ENCODE assay signal across 27 mouse cellular contexts in the genomic region with DNA sequence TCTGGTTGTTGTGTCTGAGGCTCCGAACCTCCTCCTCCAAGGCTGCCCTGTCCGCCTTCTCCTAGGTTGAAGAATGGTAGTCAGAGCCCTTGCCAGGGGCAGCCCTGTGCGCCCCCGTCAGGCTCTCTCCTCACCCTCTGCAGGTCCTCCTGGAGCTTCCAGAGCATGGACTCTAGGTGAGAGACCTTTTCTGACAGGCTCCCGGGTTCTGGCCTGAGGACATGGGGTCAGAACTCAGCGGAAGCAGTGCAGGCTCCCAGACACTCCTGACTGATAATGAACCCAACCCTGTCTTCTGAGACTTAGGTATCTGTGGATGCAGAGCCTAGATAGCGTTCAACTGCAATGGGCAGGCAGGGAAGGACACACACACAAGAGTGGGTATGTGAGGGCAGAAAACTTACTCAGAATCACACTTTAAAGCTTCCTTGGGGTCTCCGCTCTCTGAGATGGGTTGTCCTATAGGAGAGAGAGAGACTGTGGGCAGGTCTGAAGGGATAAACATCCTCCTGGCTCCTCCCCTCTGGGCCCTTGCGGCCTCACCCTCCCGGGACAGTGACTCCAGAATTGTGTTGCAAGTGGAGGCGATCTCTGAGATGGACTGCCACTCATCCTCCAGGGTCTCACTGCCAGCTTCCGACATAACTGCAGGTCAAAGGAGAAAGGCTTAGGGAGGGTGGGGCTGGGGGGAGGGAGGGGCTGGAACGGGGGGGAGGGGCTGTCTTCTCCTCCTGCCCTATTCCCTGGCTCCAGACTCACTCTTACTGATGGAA. TPM values are rescaled to one million over a fixed set of nuclear protein-coding genes. Genes with fewer than 3 reads are reported as not detected.
A peak's percentile ranks its signal among the peaks of the same experiment; 100 is the strongest.
DNase-seq lines count a peak whose midpoint lies in the region; ATAC-seq and TF ChIP-seq lines count a peak whose summit lies in the region.
"Had no signal": no experiment of that assay in that cellular context is flagged by ENCODE, and none has a peak within 500 bp of the region (broad histone marks: within the 10 kb centered on the region; RNA-seq: fewer than 3 reads in every experiment).

No protein-coding gene starts in this region.

- no peak overlapping the region for H3K9ac ChIP-seq in liver, embryonic 12.5 days
- no peak overlapping the region for H3K9ac ChIP-seq in liver, embryonic 15.5 days
- H3K9ac ChIP-seq: embryonic facial prominence, embryonic 12.5 days; hindbrain, embryonic 14.5 days; lung, embryonic 14.5 days; midbrain, embryonic 13.5 days had no signal

- peak; percentile 48 for ATAC-seq in liver, embryonic 12.5 days
- no peak for ATAC-seq in liver, embryonic 15.5 days (ENCODE audit: insufficient read depth)
- ATAC-seq: forebrain, embryonic 14.5 days; inflammation-experienced regulatory T-cells, adult 6 months; midbrain, embryonic 13.5 days had no signal

- DNase-seq in gastrocnemius, adult 2 months = peak; percentile 22
- no peak for DNase-seq in gastrocnemius, postnatal 4 days (ENCODE audit: low spot score in 2 of 2)
- DNase-seq in liver = no peak
- no peak for DNase-seq in embryonic facial prominence, embryonic 10.5 days (ENCODE audit: low spot score)
- no peak for DNase-seq in cerebellum, adult 9-11 months
- DNase-seq in embryo, embryonic 11 days = no peak
- DNase-seq: adrenal gland, postnatal 25 days; cerebellum, adult 18-20 months; cerebellum, postnatal 14 days; heart, postnatal 4 days; kidney, adult 11 months; kidney, postnatal 14 days; layer of hippocampus, adult 9-11 months; lung, embryonic 14.5 days; lung, postnatal 36 days; right cerebral cortex, postnatal 25 days; spleen, adult 18-20 months; thymus, postnatal 14 days had no signal

- no peak for TF ChIP-seq CTCF in gastrocnemius, adult 2 months (IDR thresholded peaks at IDR 0.05)

- whole genome bisulfite sequencing in liver, embryonic 12.5 days (ENCODE audit: insufficient replicate concordance) = 66% methylated on average over 13 of the region's 13 CpGs
- WGBS in embryonic facial prominence, embryonic 10.5 days = 60% methylated on average over 13 of the region's 13 CpGs
- 63% methylated on average over 13 of the region's 13 CpGs for WGBS in liver, embryonic 15.5 days (ENCODE audit: insufficient replicate concordance)

- H3K27ac ChIP-seq in gastrocnemius, adult 2 months = peak overlapping the region; percentile 28
- peak overlapping the region; percentile 49; the same call in 1 of the 2 replicates for H3K27ac ChIP-seq in liver, embryonic 12.5 days
- no peak overlapping the region for H3K27ac ChIP-seq in embryonic facial prominence, embryonic 10.5 days (replicated peaks)
- H3K27ac ChIP-seq in liver, embryonic 15.5 days (replicated peaks) = peak overlapping the region; percentile 19
- H3K27ac ChIP-seq: embryonic facial prominence, embryonic 12.5 days; hindbrain, embryonic 14.5 days; midbrain, embryonic 13.5 days had no signal

- H3K27me3 ChIP-seq in liver, embryonic 12.5 days (replicated peaks) = no peaks in the 10 kb centered on the region
- peaks cover 55% of the 10 kb centered on the region for H3K27me3 ChIP-seq in embryonic facial prominence, embryonic 10.5 days (replicated peaks; ENCODE audit: low read depth, poor library complexity, severe bottlenecking)
- no peaks in the 10 kb centered on the region for H3K27me3 ChIP-seq in liver, embryonic 15.5 days
- H3K27me3 ChIP-seq: CH12.LX had no signal

- peak overlapping the region; percentile 14 for H3K4me2 ChIP-seq in liver, embryonic 12.5 days
- H3K4me2 ChIP-seq in liver, embryonic 15.5 days = no peak overlapping the region
- H3K4me2 ChIP-seq: embryonic facial prominence, embryonic 12.5 days; heart, embryonic 11.5 days; hindbrain, embryonic 14.5 days; lung, embryonic 14.5 days; midbrain, embryonic 13.5 days had no signal

- no peak overlapping the region for H3K4me3 ChIP-seq in gastrocnemius, adult 2 months
- H3K4me3 ChIP-seq in liver, embryonic 12.5 days = no peak overlapping the region
- peak overlapping the region; percentile 9; the same call in 1 of the 2 replicates for H3K4me3 ChIP-seq in embryonic facial prominence, embryonic 10.5 days
- H3K4me3 ChIP-seq in liver, embryonic 15.5 days (replicated peaks) = no peak overlapping the region
- H3K4me3 ChIP-seq: embryonic facial prominence, embryonic 12.5 days; midbrain, embryonic 13.5 days had no signal

- peaks cover 84% of the 10 kb centered on the region for H3K36me3 ChIP-seq in liver, embryonic 12.5 days
- H3K36me3 ChIP-seq in embryonic facial prominence, embryonic 10.5 days (replicated peaks) = peaks cover 71% of the 10 kb centered on the region
- peaks cover 77% of the 10 kb centered on the region for H3K36me3 ChIP-seq in liver, embryonic 15.5 days (replicated peaks)

- H3K9me3 ChIP-seq in liver, embryonic 12.5 days (replicated peaks) = no peaks in the 10 kb centered on the region
- H3K9me3 ChIP-seq in embryonic facial prominence, embryonic 10.5 days = no peaks in the 10 kb centered on the region
- H3K9me3 ChIP-seq in liver, embryonic 15.5 days (replicated peaks) = no peaks in the 10 kb centered on the region
- H3K9me3 ChIP-seq: embryonic facial prominence, embryonic 12.5 days; midbrain, embryonic 13.5 days had no signal

- peaks cover 56% of the 10 kb centered on the region for H3K4me1 ChIP-seq in liver, embryonic 12.5 days
- H3K4me1 ChIP-seq in embryonic facial prominence, embryonic 10.5 days = peaks cover 54% of the 10 kb centered on the region
- peaks cover 57% of the 10 kb centered on the region for H3K4me1 ChIP-seq in liver, embryonic 15.5 days (replicated peaks)

- intact Hi-C loops in gastrocnemius, adult 2 months (cut with DNase I) = no loop called here

RNA-seq across cellular contexts. Expression of gene Sipa1, which starts 11.8 kb away (rescaled TPM):
- 10 to 100 TPM in 1 of 2 experiments, 1 to 10 TPM in 1; 10.0 to 11.0 TPM for total RNA-seq in gastrocnemius, adult 2 months (2021)
- 10 to 100 TPM; 47.7 to 52.2 TPM for total RNA-seq in gastrocnemius, postnatal 4 days (2021)
- 41.4 and 41.8 TPM in 2 replicates for polyA plus RNA-seq in liver, embryonic 12.5 days (2016; fragmentation: Nextera tagmentation; extraction: Ambion mirVana)
- polyA plus RNA-seq in embryonic facial prominence, embryonic 10.5 days (2016; fragmentation: Nextera tagmentation; extraction: Ambion mirVana) = 28.7 and 31.2 TPM in 2 replicates
- 28.2 and 32.5 TPM in 2 replicates for polyA plus RNA-seq in liver, embryonic 15.5 days (2015; fragmentation: Nextera tagmentation; extraction: Ambion mirVana)

RNA-seq across cellular contexts. Expression of gene Rela, which starts 14.4 kb away (rescaled TPM):
- 10 to 100 TPM; 14.6 to 14.7 TPM for total RNA-seq in gastrocnemius, adult 2 months (2021)
- 10 to 100 TPM; 35.9 to 39.1 TPM for total RNA-seq in gastrocnemius, postnatal 4 days (2021)
- 32.1 and 33.6 TPM in 2 replicates for polyA plus RNA-seq in liver, embryonic 12.5 days (2016; fragmentation: Nextera tagmentation; extraction: Ambion mirVana)
- polyA plus RNA-seq in embryonic facial prominence, embryonic 10.5 days (2016; fragmentation: Nextera tagmentation; extraction: Ambion mirVana) = 34.3 and 36.8 TPM in 2 replicates
- polyA plus RNA-seq in liver, embryonic 15.5 days (2015; fragmentation: Nextera tagmentation; extraction: Ambion mirVana) = 23.3 and 24.2 TPM in 2 replicates

RNA-seq across cellular contexts. Expression of gene Map3k11, which starts 36.9 kb away (rescaled TPM):
- 10 to 100 TPM in 1 of 2 experiments, 1 to 10 TPM in 1; 8.7 to 11.8 TPM for total RNA-seq in gastrocnemius, adult 2 months (2021)
- 10 to 100 TPM; 29.7 to 30.2 TPM for total RNA-seq in gastrocnemius, postnatal 4 days (2021)
- 25.8 and 27.7 TPM in 2 replicates for polyA plus RNA-seq in liver, embryonic 12.5 days (2016; fragmentation: Nextera tagmentation; extraction: Ambion mirVana)
- polyA plus RNA-seq in embryonic facial prominence, embryonic 10.5 days (2016; fragmentation: Nextera tagmentation; extraction: Ambion mirVana) = 32.1 and 34.0 TPM in 2 replicates
- polyA plus RNA-seq in liver, embryonic 15.5 days (2015; fragmentation: Nextera tagmentation; extraction: Ambion mirVana) = 16.8 and 18.4 TPM in 2 replicates

RNA-seq across cellular contexts. Expression of gene Pcnx3, which starts 37.0 kb away (rescaled TPM):
- total RNA-seq in gastrocnemius, adult 2 months (2021) = 10 to 100 TPM; 12.6 to 14.0 TPM
- total RNA-seq in gastrocnemius, postnatal 4 days (2021) = 10 to 100 TPM; 37.1 to 40.5 TPM
- 18.4 and 18.6 TPM in 2 replicates for polyA plus RNA-seq in liver, embryonic 12.5 days (2016; fragmentation: Nextera tagmentation; extraction: Ambion mirVana)
- polyA plus RNA-seq in embryonic facial prominence, embryonic 10.5 days (2016; fragmentation: Nextera tagmentation; extraction: Ambion mirVana) = 30.3 and 30.6 TPM in 2 replicates
- polyA plus RNA-seq in liver, embryonic 15.5 days (2015; fragmentation: Nextera tagmentation; extraction: Ambion mirVana) = 9.2 and 12.1 TPM in 2 replicates

RNA-seq across cellular contexts. Expression of gene Kat5, which starts 41.7 kb away (rescaled TPM):
- total RNA-seq in gastrocnemius, adult 2 months (2021) = 10 to 100 TPM; 20.9 to 23.7 TPM
- 10 to 100 TPM; 50.1 to 54.4 TPM for total RNA-seq in gastrocnemius, postnatal 4 days (2021)
- 24.9 and 26.8 TPM in 2 replicates for polyA plus RNA-seq in liver, embryonic 12.5 days (2016; fragmentation: Nextera tagmentation; extraction: Ambion mirVana)
- 59.7 and 60.7 TPM in 2 replicates for polyA plus RNA-seq in embryonic facial prominence, embryonic 10.5 days (2016; fragmentation: Nextera tagmentation; extraction: Ambion mirVana)
- 16.2 and 17.4 TPM in 2 replicates for polyA plus RNA-seq in liver, embryonic 15.5 days (2015; fragmentation: Nextera tagmentation; extraction: Ambion mirVana)
